Mouse (Mus musculus) CD8-positive naive resting alpha-beta T cell, adult 2 months (primary cell): ENCODE data around the gene Pdcd6ip.
"Not testable (repeated sequence)": the region's sequence is repeated elsewhere in the genome, so short reads cannot be mapped to it uniquely, and the experiment has no call there.

ENCODE experiments used
- DNase-seq, 2 experiments: peaks; one replicate each; pipeline ENCODE4 v3.0.0; 2022; ENCODE audit warnings: low read depth in 2 of 2, low spot score in 2 of 2

Gene Pdcd6ip

GRCm38 (mm10) chr9:113707481-113708360, at the start of gene Pdcd6ip:
Gene Pdcd6ip (minus strand): TSS chr9:113708259.
- DNase-seq, result peak; percentile 88 to 89

GRCm38 (mm10) chr9:113755888-113756719, 48.0 kb upstream of the Pdcd6ip start:
- no peak for DNase-seq

DNA sequence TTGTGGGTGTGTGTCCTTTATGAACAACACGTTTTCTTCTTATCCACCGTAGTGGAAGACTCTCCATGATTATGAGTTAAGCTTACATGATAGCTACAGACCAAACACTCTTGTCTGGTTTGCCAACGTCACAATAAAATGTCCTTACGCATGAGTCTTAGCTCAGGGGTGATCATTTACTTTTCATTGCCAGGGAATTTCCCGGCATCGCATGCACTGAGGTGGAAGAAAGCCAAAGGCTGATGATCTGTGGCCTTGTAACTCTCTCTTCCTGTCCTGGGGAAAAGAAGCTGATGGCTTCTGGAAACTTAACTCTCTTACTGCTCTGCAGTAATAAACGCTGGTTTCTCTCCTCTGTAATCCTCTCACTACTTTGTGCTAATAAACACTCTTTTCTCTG, 41.3 kb upstream of the Pdcd6ip start:
- no peak for DNase-seq

DNA sequence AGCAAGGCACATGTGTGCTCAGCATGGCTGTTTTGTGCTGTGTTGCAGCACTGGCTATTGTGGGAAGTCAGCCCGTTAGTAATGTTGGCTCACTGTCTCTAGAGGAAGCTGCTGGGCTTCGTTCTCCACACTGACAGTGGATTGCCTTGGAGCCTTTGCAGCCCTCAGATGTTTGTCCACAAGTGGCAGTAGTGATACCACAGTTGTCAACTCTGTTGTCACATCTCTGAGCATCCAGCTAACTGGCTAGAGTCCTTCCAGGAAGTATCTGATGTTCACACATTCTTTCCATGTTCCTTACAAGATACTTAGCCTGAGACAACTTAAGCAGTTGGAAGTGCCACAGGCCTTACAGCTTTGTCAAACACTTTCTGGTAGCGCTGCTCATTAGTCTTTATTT, 35.2 kb upstream of the Pdcd6ip start:
- no peak for DNase-seq

DNA sequence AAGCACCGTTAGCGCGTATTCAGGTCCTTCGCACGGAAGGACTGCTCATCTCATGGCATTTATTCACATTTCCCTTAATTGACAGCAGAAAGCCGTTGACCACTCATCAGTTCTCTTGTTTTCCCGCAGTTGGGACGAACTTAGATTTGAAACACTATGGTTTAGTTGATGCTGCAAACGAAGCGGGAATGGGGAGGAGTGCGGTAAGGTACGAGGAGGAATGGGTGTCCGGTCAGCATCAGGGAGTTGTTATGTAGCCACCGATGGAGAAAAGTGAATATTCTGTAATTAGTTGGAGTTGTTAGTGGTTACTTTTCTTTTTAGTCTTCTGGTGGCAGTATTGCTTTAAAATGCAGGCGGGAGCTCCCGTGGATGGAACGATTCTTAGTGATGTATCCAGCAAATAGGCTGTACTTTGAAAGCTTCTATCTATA, 34.3 kb upstream of the Pdcd6ip start:
- no peak for DNase-seq

- DNase-seq, result peak; percentile 50 to 65
These were observed 33.6 kb upstream of the Pdcd6ip start for GRCm38 (mm10) chr9:113741637-113742137.

- DNase-seq, result peak; percentile 69 to 76
These were observed 33.1 kb upstream of the Pdcd6ip start, which contains the start of gene Clasp2 for GRCm38 (mm10) chr9:113741108-113741636. Gene Clasp2 (plus strand): TSS chr9:113741473.

DNA sequence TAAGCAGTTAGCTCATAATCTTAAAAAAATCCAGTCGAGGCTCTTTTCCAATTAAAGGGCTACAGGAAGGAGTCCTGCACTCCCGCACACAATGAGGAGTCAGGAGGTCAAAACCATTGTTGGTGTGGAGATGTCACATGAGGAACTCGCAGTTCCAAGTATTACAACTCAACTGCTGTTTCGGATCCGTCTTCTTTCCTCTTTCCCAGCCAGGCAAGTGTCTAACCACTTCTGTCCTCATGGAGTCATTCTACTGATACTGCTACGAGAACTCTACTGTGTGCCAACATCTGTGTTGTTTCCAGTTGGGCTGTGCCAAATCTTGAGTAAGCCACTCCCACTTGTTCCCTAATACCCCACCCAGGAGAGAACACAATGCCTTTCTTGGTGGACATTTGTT, 30.9 kb upstream of the Pdcd6ip start:
- no peak for DNase-seq

GRCm38 (mm10) chr9:113738021-113738420, 30.0 kb upstream of the Pdcd6ip start:
- no peak for DNase-seq

- no peak for DNase-seq
These were observed 27.9 kb upstream of the Pdcd6ip start for GRCm38 (mm10) chr9:113735920-113736319.

GRCm38 (mm10) chr9:113731540-113731939, 23.5 kb upstream of the Pdcd6ip start:
- no peak for DNase-seq

- no peak for DNase-seq
These were observed 19.1 kb upstream of the Pdcd6ip start for GRCm38 (mm10) chr9:113726991-113727680.

- DNase-seq, result no peak
These were observed 18.1 kb upstream of the Pdcd6ip start for GRCm38 (mm10) chr9:113726131-113726530.

GRCm38 (mm10) chr9:113725609-113726008, 17.6 kb upstream of the Pdcd6ip start:
- not testable (repeated sequence) for DNase-seq

DNA sequence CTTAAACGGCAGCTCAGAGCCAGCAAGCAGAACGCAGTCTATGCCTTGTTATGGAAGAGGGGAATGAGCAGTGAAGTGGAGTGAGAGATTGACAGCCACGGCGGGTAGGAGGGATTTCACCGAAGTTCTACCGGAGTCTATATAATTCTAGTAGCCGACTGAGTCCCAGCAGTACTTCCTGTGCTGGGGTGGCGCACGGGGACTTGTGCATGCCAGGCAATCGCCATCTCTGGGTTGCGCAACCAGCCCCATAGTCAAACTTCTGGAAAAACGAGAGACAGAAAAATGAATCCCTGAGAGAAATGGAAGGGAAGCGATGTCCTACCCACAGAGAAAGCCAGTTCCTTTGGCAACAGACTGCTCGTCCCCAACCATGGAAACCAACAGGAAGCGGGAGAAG, 16.6 kb upstream of the Pdcd6ip start:
- no peak for DNase-seq

DNA sequence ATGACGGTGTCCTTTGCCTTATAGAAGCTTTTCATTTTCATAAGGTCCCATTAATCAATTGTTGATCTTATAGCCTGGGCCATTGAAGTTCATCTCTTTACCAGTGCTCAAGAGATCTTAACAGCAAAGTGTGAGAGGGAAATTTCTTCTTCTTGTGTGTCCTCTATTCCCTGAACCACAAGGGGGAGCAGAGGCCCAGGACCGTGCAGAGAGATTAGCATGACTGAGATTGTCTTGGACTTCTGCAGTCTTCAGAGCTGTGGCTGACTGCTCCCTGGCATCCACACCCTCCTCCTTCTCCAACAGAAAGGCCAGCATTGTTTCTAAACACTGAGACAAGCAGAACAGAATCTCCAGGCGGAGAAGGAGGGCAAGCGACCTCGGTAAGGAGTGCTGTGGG, 11.0 kb upstream of the Pdcd6ip start:
- DNase-seq, result no peak

DNA sequence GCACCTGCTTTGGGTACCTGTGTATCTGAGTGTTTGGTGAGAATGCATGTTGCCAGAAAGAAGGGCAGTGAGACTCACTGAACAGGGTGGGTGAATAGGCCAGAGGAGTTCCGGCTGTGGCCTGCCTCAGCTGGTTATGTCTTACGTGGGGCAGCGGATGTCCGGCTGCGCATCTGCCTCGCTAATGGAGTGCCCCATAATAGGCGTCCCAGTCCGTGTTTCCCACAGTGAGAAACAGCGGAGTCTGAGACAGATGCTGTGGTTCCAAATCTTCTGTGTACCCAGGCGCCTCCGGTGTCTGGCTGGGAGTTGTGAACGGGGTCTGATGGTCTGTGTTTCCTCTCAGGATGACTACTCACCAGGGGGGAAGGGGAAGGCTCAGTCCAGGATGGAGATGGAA, 2.8 kb upstream of the Pdcd6ip start:
- DNase-seq, result no peak

GRCm38 (mm10) chr9:113708361-113709280, 562 bp upstream of the Pdcd6ip start:
- no peak for DNase-seq

- DNase-seq, result no peak
These were observed 1.2 kb downstream of the Pdcd6ip start for GRCm38 (mm10) chr9:113706841-113707240.

DNA sequence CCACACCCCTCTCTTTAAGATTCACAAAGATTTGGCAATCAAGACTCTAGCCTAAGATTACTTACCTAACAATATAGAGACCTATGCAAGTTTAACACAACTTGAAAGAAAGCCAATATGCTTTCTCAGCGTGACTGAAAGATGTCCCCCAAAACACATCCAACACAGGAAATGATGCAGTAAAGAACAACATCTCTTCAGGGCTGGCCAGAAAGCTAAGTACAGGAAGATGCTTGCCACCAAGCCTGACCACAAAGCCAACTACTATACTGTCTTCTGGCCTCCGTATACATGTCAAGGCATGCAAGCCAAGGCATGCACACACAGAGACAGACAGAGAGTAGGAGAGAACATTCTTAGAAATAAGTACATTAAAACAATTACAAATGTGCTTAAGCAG, 2.0 kb downstream of the Pdcd6ip start:
- DNase-seq, result peak; percentile 30 to 49
